Mouse (Mus musculus): ENCODE results near the gene Vdac1. TPM values are rescaled to one million over a fixed set of nuclear protein-coding genes. Genes with fewer than 3 reads are reported as not detected.
"Not testable (repeated sequence)": the region's sequence is repeated elsewhere in the genome, so short reads cannot be mapped to it uniquely, and the experiment has no call there.

Gene Vdac1
- polyA plus RNA-seq, 1 experiment from 2014 or later, result 226 TPM

DNA sequence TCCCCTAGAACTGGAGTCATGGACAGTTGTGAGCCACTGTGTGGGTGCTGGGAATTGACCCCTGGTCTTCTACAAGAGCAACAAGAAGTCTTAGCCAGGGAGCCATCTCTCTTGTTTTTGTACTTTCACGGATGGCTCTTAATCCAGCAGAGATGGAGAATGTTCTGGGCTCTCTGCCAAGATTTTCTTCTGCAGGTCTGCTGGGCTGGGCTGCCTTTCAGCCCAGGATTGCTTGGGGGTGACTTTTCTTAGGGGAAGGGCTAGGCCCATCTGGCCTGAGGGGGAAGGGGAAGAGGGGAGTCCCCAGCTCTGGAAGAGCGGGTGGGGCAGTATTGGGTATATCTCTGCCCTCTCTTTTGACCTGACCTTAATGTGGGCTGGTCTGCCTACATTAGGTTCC is 9.9 kb downstream of the Vdac1 start:
- no peak for DNase-seq (ENCODE audit: low spot score)

DNA sequence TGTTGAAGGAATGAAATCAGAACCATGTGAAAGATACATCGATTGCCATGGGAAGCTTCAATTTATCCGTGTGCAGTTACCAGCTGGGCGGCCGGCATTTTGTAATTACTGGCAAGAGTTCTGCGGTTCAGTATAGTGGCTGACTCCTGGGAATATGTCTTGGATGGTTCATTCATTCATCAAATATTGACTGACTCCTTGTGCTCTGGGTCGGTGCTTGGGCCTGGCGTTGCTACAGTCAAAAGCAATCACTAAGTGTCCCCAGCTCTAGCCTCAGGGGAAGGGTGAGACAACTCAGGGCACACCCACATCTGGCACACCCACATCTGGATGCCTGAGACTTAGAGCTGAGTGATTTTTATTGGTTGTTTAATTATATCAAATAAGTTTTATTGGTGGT is 13.2 kb downstream of the Vdac1 start:
- no peak for DNase-seq (ENCODE audit: low spot score)

DNA sequence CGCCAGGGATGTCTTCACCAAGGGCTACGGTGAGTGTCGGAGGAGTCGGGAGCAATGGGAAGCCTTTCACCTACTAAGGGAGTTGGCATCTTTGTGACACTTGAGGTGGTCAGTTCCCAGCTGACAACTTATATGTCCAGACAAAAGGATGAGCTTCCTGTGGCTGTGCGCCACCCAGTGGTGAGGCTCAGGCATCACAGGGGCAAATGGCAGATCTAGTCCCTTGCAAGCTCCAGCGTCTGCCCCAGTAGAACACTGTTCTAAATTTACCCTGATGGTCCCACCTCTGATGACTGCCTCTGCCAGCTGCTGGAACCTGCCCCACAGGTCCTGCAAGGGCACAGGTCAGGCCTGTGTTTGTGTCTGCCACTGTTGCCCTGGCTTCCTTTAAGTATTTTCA is 13.7 kb downstream of the Vdac1 start:
- DNase-seq (ENCODE audit: low spot score), result peak; percentile 70

DNA sequence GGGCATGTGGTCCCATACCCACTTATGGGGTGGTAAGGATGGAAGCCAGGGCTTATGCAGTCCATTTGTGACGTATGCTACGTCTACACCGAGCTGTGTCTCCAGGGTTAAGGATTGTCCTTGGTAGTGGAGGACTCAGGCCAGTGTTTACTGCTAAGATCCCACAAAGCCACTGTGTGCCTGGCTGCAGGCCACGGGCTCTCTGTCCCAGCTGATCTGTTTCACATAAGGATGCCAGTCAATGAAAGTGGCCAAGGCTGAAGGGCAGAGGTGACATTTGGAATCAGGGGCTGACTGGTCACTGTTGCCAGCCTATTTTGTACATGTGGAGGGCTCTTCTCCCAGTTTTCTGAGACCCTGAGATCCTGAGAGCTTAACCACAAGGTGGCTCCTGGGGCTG is 16.9 kb downstream of the Vdac1 start:
- no peak for DNase-seq (ENCODE audit: low spot score)

DNA sequence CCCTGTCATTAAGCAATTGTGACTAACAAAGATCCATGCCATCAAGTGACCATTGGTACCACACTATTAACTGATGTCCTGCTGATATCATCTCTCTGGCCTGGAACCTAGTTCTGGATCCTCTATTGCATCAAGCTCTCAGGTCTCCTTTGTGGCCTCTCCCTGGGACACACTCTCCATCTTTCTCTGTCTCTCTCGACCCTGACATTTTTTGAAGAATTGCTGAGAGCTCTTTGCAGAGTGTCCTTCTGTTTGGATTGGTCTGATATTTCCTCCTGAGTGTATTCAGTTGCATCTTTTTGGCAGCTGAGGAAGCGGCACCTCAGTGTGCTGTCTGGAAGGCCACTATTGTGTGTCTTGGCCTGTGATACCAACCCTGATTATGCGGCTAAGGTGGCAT is 18.6 kb downstream of the Vdac1 start:
- no peak for DNase-seq (ENCODE audit: low spot score)

DNA sequence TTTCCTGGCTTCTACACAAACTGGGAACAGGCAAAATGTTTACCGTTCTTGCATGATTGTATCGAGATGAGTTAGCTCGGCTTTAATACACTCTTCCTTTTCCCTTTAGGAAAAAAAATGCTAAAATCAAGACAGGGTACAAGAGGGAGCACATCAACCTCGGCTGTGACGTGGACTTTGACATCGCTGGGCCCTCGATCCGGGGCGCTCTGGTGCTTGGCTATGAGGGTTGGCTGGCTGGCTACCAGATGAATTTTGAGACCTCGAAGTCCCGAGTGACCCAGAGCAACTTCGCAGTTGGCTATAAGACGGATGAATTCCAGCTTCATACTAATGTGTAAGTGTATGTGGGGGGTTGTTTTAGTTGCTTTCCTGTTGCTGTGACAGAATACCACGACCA is 23.1 kb downstream of the Vdac1 start:
- no peak for DNase-seq (ENCODE audit: low spot score)

DNA sequence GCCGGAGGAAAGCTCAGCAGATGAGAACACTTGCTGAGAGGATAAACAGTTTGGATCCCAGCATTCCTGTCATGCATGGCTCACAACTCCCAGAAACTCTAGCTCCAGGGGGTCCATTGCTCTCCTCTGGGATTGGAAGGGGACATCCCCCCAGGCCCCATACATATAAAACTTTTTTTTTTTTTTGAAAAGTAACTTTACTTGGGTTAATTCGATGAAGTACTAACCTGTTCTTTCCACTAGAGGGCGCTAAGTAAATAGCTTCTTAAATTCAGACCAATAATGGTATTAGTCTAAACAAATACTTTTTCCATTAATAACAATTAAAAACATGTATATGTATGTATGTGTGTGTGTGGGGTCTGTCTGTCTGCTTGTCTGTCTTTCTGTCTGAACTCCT is 24.0 kb downstream of the Vdac1 start:
- DNase-seq (ENCODE audit: low spot score), result peak; percentile 38

DNA sequence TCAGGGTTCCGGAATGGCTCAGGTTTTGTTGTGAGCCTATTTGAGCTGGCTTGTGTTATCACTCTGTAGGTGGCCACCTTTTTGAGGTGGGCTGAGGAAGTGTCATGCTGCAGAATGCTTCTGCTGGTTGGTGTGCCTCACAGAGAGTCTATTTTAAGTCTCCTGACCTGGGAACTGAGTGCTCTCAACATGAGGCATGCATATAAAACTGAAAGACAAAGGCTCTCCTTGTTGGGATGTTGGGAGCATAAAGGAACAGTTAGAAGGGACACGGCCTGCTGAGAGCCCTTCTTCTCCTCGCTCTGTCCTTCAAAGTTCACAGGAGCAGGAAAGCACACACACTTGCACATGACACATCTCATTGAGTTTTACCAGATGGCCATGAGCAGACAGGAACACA is 26.2 kb downstream of the Vdac1 start:
- DNase-seq (ENCODE audit: low spot score), result no peak

DNA sequence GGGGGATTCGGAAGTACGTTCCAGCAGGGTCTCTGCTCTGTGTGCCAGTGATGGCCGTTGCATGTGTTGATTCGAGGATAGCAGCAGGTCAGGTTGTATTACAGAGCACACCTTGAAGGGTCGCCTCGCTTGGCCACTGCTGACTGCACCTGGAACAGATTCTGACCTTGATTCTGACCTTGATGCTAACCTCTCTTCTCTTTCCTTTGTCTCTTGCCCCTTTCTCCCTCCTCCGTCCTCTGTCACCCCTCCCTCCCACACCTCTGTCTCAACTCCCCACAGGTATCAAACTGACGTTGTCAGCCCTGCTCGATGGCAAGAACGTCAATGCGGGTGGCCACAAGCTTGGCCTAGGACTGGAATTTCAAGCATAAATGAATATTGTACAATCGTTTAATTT is 27.5 kb downstream of the Vdac1 start:
- DNase-seq (ENCODE audit: low spot score), result no peak

DNA sequence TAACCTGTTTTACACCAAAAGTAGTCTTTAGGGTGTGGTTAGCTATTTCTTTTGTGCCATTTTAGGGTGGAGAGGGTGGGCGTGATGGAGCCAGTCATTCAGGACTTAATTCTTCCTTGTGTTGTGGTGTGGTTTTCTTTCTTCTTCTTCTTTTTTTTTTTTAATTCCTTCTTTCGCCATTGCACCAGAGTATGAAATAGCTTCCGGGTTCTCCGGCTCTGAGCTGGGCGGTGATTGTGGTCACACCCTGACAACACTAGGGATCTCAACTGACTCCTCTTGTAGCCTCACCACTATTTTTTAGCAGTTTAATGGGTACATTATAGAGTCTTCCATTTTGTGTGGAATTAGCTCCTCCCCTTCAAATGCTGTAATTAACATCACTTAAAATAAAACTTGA is 28.3 kb downstream of the Vdac1 start:
- not testable (repeated sequence) for DNase-seq (ENCODE audit: low spot score)

DNA sequence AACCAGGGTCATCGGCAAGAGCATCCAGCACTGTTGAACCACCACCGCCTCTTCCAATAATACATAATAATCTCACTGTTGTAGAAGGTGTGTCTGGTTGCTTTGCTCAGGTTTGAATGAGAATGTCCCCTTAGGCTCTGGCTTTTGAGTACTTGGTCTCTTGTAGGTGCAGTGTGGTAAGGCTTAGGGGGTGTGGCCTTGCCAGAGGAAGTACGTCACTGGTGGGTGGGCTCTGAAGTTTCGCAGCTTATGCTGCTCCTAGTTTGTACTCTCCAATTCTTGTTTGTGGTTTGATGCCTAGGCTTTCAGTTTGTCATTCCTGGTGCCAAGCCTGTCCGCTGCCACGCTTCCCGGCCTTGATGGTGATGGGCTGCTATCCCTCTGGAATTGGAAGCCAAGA is 29.3 kb downstream of the Vdac1 start:
- no peak for DNase-seq (ENCODE audit: low spot score)

DNA sequence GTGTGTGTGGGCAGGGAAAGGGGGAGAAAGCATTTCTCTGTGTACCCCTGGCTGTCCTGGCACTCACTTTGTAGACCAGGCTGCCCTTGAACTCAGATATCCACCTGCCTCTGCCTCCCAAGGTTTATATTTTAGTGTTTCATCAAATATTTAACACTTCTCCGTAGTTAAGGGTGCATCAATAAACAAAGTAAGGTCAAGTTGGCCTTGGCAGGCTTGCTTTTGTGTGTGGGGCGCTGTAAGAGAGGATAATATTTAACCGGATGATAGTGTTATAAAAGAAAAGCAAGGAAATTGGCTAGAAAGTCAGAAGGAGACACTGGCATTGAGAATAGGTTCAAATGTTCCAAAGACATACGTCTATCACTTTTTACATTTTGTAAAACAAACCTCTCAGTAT is 33.8 kb downstream of the Vdac1 start:
- DNase-seq (ENCODE audit: low spot score), result no peak

DNA sequence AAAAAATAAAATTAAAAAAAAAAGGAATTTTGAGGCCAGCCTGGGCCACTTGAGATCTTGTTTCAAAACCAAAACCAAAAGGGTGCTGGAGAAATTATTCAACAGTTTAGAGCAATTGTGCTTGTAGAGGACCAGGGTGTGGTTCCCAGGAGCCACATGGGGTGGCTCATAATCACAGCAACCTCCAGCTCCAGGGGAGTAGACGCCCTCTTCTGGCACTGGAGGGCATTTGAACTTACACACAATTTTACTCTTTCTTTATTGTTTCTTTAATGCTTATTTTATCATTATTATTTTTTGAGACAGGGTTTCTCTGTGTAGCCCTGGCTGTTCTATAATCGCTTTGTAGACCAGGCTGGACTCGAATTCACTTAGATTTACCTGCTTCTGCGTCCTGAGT is 34.7 kb downstream of the Vdac1 start:
- DNase-seq (ENCODE audit: low spot score), result no peak

DNA sequence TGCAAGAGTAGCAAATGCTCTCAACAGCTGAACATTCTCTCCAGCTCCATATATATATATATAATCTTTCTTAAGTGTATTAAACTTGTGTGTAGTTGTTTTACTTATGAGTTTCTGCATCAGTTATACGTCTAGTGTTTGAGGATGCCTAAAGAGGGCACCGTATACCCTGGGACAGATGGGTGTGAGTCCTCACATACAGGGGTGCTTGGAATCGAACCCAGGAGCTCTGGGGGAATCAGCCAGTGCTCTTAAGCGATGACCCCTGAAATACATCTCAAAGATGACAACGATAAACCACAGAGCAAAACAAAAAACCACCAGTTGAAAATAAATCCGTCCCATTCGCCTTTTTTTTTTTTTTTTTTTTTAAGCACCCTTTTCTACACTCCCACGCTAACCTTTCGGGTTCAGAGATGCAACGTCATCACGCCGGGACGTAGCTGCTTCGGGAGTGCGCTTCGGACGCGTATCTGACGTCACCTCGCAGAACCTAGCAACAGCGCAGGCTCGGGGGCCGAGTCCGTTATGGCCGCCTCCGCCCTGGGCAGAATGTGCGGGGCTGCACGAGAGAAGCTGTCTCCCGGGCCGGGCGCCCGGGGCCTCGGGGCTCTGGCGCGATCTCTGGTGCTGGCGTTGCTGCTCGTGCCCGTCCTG is 35.4 kb downstream of the Vdac1 start, which contains the start of gene 9530068E07Rik:
9530068E07Rik (plus strand) TSS at position 489 of the 657 bp plus-strand sequence.
- DNase-seq (ENCODE audit: low spot score), result peak; percentile 95

DNA sequence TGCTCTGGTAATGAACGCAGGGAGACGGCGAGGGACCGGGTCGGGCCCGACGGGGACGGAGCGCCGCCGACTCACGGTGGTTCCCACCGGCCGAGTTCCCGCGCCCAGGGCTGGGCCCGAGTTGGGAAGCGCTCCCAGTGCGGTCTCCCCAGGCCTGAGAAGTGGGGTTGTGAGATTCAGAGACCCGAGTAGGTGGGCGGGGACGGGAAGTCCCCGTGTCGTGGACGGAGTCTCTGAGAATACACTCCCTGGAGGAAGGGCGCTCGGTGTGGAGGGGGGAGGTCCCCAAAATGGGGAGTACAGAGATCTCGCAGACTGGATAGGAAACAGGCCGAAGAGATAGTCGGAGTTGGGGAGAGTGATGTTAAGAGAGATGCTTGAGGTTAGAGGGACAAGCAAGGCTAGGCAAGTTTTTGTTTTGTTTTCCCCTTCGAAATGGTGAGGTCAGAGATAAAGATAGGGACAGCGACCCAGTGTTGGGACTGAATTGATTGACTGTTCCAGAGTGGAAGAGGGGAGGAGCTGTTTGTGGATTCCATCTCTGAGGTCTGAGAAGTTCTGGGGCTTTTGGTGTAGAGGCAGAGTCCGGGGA is 36.0 kb downstream of the Vdac1 start:
- peak; percentile 56 for DNase-seq (ENCODE audit: low spot score)

DNA sequence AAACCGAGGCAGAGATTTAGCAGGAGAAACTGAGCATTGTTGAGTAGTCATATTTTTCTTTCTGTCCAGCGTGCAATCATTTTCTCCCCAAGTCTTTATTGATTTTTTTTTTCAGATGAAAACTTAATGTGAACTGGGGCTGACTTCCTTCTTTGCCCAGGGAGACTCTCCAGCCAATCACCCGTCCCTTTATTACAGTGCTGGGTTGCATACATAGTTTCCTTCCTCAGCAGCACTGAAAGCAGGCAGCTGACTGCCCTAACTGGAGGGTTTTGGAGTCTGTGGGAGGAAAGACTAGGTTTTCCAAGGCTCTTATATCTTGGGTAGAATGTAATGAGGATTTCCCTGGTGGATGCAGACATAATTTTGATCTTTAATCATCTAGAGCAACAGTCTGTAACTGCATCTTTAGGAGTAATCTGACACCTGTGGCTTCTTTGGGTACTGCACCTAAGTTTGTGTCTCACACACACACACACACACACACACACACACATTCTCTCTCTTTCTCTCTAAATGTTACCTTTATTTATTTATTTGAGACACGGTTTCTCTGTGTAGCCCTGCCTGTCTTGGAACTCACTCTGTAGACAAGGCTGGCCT is 36.8 kb downstream of the Vdac1 start:
- DNase-seq (ENCODE audit: low spot score), result peak; percentile 14

DNA sequence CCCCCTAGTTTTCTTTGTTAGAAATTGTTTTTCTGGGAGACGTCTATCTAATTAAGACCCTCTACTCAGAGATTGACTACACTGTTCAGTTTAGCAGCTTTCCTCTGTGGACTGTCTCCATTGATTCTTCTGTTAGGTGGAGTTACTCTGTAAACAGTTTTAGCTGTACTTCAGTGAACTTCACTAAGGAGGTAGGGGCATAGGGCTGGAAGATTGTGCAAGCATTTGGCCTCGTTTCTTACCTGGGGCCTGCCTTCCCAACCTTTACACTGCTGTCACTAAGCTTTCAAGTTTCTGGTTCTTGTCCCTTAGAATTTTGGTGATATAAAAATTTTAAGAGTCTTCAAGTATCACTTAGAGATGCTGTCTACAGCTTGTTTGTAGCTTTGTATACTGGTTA is 40.8 kb downstream of the Vdac1 start:
- no peak for DNase-seq (ENCODE audit: low spot score)

DNA sequence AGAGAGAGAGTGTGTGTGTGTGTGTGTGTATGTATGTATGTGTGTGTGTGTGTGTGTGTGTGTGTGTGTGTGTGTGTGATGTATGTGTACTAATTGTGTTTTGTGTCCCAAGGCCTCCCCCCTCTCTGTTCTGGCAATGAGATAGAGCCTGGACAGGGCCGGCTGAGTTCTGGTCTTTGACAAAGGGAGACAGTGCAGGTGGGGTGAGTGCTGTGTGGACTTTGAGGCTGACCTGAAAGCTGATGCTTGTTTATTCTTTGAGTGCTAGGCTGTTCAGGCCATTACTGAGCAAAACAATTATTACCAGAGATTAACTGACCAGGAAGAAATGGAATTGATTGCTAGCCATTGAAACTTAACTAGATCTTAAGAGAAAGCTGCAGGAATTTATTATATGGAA is 41.9 kb downstream of the Vdac1 start:
- DNase-seq (ENCODE audit: low spot score), result no peak

DNA sequence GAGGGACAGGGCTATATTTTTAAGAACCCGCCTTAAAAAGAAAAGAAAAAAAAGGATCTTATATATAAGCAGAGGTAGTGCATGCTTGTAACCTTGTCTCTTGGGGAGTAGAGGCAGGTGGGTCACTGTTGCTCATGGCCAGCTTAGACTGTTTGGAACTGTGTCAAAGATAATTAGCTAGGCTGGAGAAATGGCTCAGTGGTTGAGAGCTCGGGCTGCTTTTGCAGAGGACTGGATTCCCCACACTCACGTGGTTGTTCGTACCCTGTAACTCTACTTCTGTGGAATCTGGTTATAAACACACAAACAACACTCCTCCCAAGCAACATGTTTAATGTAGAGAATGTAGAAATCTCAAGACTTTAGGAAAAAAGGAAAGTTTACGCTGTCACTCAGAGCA is 43.5 kb downstream of the Vdac1 start:
- no peak for DNase-seq (ENCODE audit: low spot score)

DNA sequence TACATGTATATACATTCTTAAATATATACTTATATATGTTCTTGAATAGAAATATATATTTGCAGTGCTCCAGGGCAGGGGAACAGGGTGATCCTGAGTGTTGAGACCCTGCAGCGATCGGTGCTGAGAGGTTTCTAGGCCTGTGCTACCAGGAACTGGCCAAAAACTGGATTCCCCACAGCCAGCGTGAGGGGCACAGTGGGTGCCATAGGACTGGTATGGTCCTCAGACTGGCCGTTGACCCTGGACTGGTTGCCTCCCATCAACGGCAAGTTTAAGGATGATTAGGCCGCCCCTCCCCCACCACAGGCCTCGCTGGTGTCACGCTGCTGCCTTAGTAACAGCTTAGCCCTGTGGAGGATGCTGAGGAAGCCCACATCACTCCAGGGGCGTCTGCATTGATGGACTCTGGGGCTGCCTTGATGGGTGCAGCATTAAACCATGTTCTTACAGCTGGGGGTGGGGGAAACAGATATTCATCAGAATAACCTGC is 44.6 kb downstream of the Vdac1 start:
- DNase-seq (ENCODE audit: low spot score), result no peak

DNA sequence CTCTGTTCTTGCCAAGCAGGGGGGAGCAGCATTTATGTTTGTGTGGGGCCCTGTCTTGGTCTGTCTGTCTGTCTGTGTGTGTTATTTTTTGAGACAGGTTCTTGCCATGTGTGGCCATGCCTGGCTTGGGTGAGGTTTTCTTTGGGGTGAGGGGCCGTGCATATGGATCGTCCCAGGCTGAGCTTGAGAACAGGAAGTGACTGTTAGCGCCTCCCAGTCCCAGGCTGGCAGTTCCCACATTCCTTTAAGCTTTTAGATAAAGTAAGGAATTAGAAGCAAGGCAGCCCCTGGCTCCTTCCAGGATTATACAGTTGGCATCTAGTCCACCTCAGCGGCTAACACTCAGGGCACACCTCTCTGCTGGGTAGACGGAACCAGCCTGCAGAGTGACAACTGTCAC is 48.7 kb downstream of the Vdac1 start:
- no peak for DNase-seq (ENCODE audit: low spot score)

DNA sequence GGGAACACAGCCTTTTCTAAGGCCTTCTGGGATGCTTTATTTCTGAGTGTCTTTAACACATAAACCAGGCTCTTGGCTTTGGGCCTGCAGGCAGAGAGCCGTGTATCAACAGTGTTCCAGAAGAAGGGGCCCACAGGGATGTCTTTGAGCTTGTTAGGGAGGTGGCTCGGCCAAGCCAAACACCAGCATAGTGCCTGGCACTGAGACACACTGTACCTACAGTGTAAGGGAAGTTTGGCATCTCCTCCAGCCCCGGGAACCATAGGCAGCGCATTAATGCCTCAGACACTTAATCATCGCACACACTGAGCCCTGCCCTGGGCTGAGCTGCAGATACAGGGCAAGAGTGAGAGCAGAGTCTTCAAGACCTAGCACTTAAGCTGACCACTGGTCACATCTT is 57.7 kb downstream of the Vdac1 start:
- DNase-seq (ENCODE audit: low spot score), result no peak

DNA sequence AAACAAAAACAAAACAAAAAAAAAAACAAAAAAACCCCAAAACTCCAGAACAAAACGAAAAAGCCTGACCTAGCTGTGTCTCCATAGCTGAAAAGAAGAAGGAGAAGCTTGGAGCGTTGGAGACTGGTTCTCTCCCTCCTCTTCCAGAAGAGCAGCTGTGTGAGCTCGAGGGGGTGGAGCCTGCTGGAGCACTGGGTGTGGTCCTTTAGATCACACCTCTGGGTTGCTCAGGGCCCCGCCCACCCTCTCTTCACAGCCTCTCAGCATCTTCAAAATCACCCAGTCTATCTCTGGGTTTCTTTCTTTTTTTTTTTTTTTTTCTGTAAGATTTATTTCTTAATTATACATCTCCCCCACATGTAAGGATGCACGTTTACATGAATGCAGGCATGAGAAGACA is 58.6 kb downstream of the Vdac1 start:
- peak; percentile 46 for DNase-seq (ENCODE audit: low spot score)

Measured in thymus, postnatal 0 days (tissue).